Mouse (Mus musculus): Measurements from ENCODE around the gene Ppp1r9b. TPM values are rescaled to one million over a fixed set of nuclear protein-coding genes. Genes with fewer than 3 reads are reported as not detected.
A peak's percentile ranks its signal among the peaks of the same experiment; 100 is the strongest.

Gene Ppp1r9b
- polyA plus RNA-seq (2015; fragmentation: Nextera tagmentation; extraction: Ambion mirVana), result 18.0 and 19.3 TPM in 2 replicates

GRCm38 (mm10) chr11:94990749-94991577, at the start of gene Ppp1r9b:
TSS of gene Ppp1r9b (plus strand) at chr11:94991035.
- peak within 1 kb of the TSS; percentile 99 for H3K9ac ChIP-seq
- peak within 1 kb of the TSS; percentile 99 for H3K4me2 ChIP-seq
- H3K9me3 ChIP-seq, result no peaks in the 10 kb centered on the region
- H3K27ac ChIP-seq (replicated peaks), result peak within 1 kb of the TSS; percentile 97
- peaks cover 2% of the 10 kb centered on the region; the same call in 1 of the 2 replicates for H3K36me3 ChIP-seq
- whole genome bisulfite sequencing, result under 1% methylated on average over 64 of the region's 69 CpGs
- H3K4me1 ChIP-seq (replicated peaks), result peaks cover 79% of the 10 kb centered on the region
- ATAC-seq (ENCODE audit: low read depth), result peak; percentile 72
- no peaks in the 10 kb centered on the region for H3K27me3 ChIP-seq
- H3K4me3 ChIP-seq, result peak within 1 kb of the TSS; percentile 97

- Histone ChIP-seq H3K4me3 (no peak overlapping the region), H3K36me3 (no peaks in the 10 kb centered on the region), H3K27ac (replicated peaks) (no peak overlapping the region), H3K27me3 (peaks cover 44% of the 10 kb centered on the region), H3K4me2 (no peak overlapping the region), H3K9me3 (no peaks in the 10 kb centered on the region), H3K9ac (no peak overlapping the region), H3K4me1 (replicated peaks) (peaks cover 21% of the 10 kb centered on the region)
- no peak for ATAC-seq (ENCODE audit: low read depth)
- 53% methylated on average over 9 of the region's 9 CpGs for WGBS
Observed at GRCm38 (mm10) chr11:94941121-94941520, 49.7 kb upstream of the Ppp1r9b start.

- H3K4me1 ChIP-seq (replicated peaks), result peaks cover 14% of the 10 kb centered on the region
- peaks cover 38% of the 10 kb centered on the region for H3K27me3 ChIP-seq
- H3K4me3 ChIP-seq, result no peak overlapping the region
- WGBS, result 79% methylated on average over 8 of the region's 8 CpGs
- H3K9me3 ChIP-seq, result no peaks in the 10 kb centered on the region
- ATAC-seq (ENCODE audit: low read depth), result no peak
- no peak overlapping the region for H3K4me2 ChIP-seq
- H3K9ac ChIP-seq, result no peak overlapping the region
- no peak overlapping the region for H3K27ac ChIP-seq (replicated peaks)
- H3K36me3 ChIP-seq, result no peaks in the 10 kb centered on the region
Observed at GRCm38 (mm10) chr11:94941776-94942175, 49.1 kb upstream of the Ppp1r9b start.

- no peaks in the 10 kb centered on the region for H3K36me3 ChIP-seq
- no peak overlapping the region for H3K4me2 ChIP-seq
- no peaks in the 10 kb centered on the region for H3K9me3 ChIP-seq
- WGBS, result 52% methylated on average over 13 of the region's 13 CpGs
- H3K4me1 ChIP-seq (replicated peaks), result peaks cover 9% of the 10 kb centered on the region
- H3K27me3 ChIP-seq, result peaks cover 33% of the 10 kb centered on the region
- no peak overlapping the region for H3K4me3 ChIP-seq
- no peak overlapping the region for H3K9ac ChIP-seq
- no peak overlapping the region for H3K27ac ChIP-seq (replicated peaks)
- no peak for ATAC-seq (ENCODE audit: low read depth)
Observed at GRCm38 (mm10) chr11:94942282-94943023, 48.4 kb upstream of the Ppp1r9b start.

GRCm38 (mm10) chr11:94943054-94943453, 47.8 kb upstream of the Ppp1r9b start:
- ATAC-seq (ENCODE audit: low read depth), result no peak
- peaks cover 27% of the 10 kb centered on the region for H3K27me3 ChIP-seq

GRCm38 (mm10) chr11:94944295-94944694, 46.5 kb upstream of the Ppp1r9b start:
- Histone ChIP-seq H3K4me2 (no peak overlapping the region), H3K27me3 (peaks cover 15% of the 10 kb centered on the region), H3K27ac (replicated peaks) (no peak overlapping the region), H3K9ac (no peak overlapping the region), H3K4me1 (replicated peaks) (no peaks in the 10 kb centered on the region), H3K4me3 (no peak overlapping the region), H3K9me3 (no peaks in the 10 kb centered on the region), H3K36me3 (no peaks in the 10 kb centered on the region)
- WGBS, result 20% methylated on average over 8 of the region's 8 CpGs
- no peak for ATAC-seq (ENCODE audit: low read depth)

More at GRCm38 (mm10) chr11:94943054-94943453, 47.8 kb upstream of the Ppp1r9b start:
- Histone ChIP-seq H3K9me3 (no peaks in the 10 kb centered on the region), H3K4me1 (replicated peaks) (peaks cover 3% of the 10 kb centered on the region; the same call in 1 of the 2 replicates), H3K36me3 (no peaks in the 10 kb centered on the region), H3K27ac (replicated peaks) (no peak overlapping the region), H3K4me2 (no peak overlapping the region), H3K9ac (no peak overlapping the region), H3K4me3 (no peak overlapping the region)
- 83% methylated on average over 15 of the region's 15 CpGs for WGBS

- Histone ChIP-seq H3K36me3 (no peaks in the 10 kb centered on the region), H3K9me3 (no peaks in the 10 kb centered on the region), H3K4me2 (no peak overlapping the region), H3K4me1 (replicated peaks) (no peaks in the 10 kb centered on the region), H3K27me3 (peaks cover 9% of the 10 kb centered on the region), H3K4me3 (no peak overlapping the region), H3K27ac (replicated peaks) (no peak overlapping the region), H3K9ac (no peak overlapping the region)
- WGBS, result 90% methylated on average over 12 of the region's 12 CpGs
- ATAC-seq (ENCODE audit: low read depth), result no peak
Observed at GRCm38 (mm10) chr11:94945236-94945635, 45.6 kb upstream of the Ppp1r9b start.

- ATAC-seq (ENCODE audit: low read depth), result 0 out of 2 replicates have a peak, but pooled peaks have one; percentile 40
- Histone ChIP-seq H3K4me2 (no peak overlapping the region), H3K4me1 (replicated peaks) (peaks cover 7% of the 10 kb centered on the region), H3K9ac (no peak overlapping the region), H3K27ac (replicated peaks) (peak overlapping the region; percentile 33; the same call in 1 of the 2 replicates), H3K27me3 (no peaks in the 10 kb centered on the region), H3K36me3 (no peaks in the 10 kb centered on the region), H3K4me3 (no peak overlapping the region), H3K9me3 (no peaks in the 10 kb centered on the region)
- WGBS, result 4% methylated on average over 6 of the region's 6 CpGs
Observed at GRCm38 (mm10) chr11:94952169-94952568, 38.7 kb upstream of the Ppp1r9b start.

- Histone ChIP-seq H3K9ac (no peak overlapping the region), H3K4me1 (replicated peaks) (peaks cover 15% of the 10 kb centered on the region), H3K4me3 (no peak overlapping the region), H3K36me3 (no peaks in the 10 kb centered on the region), H3K27me3 (no peaks in the 10 kb centered on the region), H3K4me2 (no peak overlapping the region; the same call in 1 of the 2 replicates), H3K27ac (replicated peaks) (no peak overlapping the region), H3K9me3 (no peaks in the 10 kb centered on the region)
- ATAC-seq (ENCODE audit: low read depth), result no peak
- WGBS, result 58% methylated on average over 9 of the region's 9 CpGs
Observed at GRCm38 (mm10) chr11:94955103-94955502, 35.7 kb upstream of the Ppp1r9b start.

GRCm38 (mm10) chr11:94957693-94958064, 33.2 kb upstream of the Ppp1r9b start:
- H3K36me3 ChIP-seq, result no peaks in the 10 kb centered on the region
- WGBS, result 83% methylated on average over 9 of the region's 9 CpGs
- peaks cover 8% of the 10 kb centered on the region for H3K4me1 ChIP-seq (replicated peaks)
- H3K27me3 ChIP-seq, result no peaks in the 10 kb centered on the region
- no peak overlapping the region for H3K4me3 ChIP-seq
- ATAC-seq (ENCODE audit: low read depth), result no peak
- no peaks in the 10 kb centered on the region for H3K9me3 ChIP-seq
- peak overlapping the region; percentile 47; the same call in 1 of the 2 replicates for H3K27ac ChIP-seq (replicated peaks)
- no peak overlapping the region for H3K9ac ChIP-seq
- H3K4me2 ChIP-seq, result no peak overlapping the region

- Histone ChIP-seq H3K9me3 (no peaks in the 10 kb centered on the region), H3K36me3 (no peaks in the 10 kb centered on the region), H3K4me3 (no peak overlapping the region), H3K27ac (replicated peaks) (peak overlapping the region; percentile 47; the same call in 1 of the 2 replicates), H3K27me3 (no peaks in the 10 kb centered on the region), H3K4me1 (replicated peaks) (peaks cover 8% of the 10 kb centered on the region), H3K9ac (no peak overlapping the region), H3K4me2 (no peak overlapping the region)
- 18% methylated on average over 8 of the region's 8 CpGs for WGBS
- peak; percentile 65 for ATAC-seq (ENCODE audit: low read depth)
Observed at GRCm38 (mm10) chr11:94958065-94958858, 32.6 kb upstream of the Ppp1r9b start.

Measured in neural tube, embryonic 13.5 days (tissue).